Mouse (Mus musculus) lung, postnatal 0 days (tissue): Measurements from ENCODE around the gene Pde8b.

Source experiments
- CTCF ChIP-seq: IDR thresholded peaks from 2 replicates; pipeline ENCODE4 v1.5.1; 2016; ENCODE audit warnings: antibody characterized with exemption, mild to moderate bottlenecking
- EP300 ChIP-seq: IDR thresholded peaks from 2 replicates; pipeline ENCODE4 v1.6.1; 2016; ENCODE audit warnings: antibody characterized with exemption, mild to moderate bottlenecking, control low read depth

DNA sequence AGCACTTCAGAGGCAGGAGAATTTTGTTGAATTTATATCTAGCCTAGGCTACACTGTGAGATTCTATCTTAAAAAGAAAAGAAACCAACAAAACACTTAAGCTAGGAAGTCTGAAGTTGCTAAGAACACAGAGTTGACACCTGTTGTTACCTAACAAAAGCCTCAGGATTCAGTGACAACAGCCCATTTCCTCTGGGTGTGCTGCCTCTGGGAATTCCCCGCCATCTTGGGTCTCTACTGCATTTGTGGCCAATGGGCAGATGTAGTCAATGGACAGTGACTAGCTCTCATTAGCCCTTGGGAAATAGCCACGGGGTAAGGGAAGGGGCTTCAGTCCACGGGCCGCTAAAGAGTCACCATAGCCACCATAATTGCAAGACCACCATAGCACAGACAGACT is 41.8 kb upstream of the Pde8b start:
- TF ChIP-seq EP300 (no peak), CTCF (no peak)
